Mouse (Mus musculus): Measurements from ENCODE around the gene 1700010B08Rik.

DNA sequence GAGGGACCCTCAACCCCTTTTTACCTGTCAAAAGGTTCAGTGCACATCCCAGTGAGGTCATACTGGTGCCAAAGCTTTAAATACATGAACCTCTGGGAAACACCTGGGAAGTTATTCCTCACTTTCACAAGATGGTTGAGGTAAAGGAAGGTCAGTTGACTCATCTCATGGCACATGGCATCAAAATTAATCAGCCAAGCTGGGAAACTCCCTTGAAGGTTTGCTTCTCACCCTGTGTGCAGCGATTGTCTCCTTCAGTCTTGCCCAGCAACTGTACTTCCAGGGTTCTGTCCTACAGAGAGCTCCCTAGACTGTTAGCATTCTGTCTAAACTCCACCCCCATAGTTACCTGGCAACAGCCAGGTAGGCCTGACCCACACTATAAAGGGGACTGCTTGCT is 39.1 kb upstream of the 1700010B08Rik start:
- TF ChIP-seq ZNF384 (IDR thresholded peaks at IDR 0.05; ENCODE audit: low read depth, low read length) (no peak), HCFC1 (IDR thresholded peaks at IDR 0.05; ENCODE audit: borderline replicate concordance, insufficient read depth, low read length) (no peak)

All from ES-E14 (cell line).